ENCODE assay signal across 21 mouse cellular contexts in genomic region chr9:100473361-100473760, GRCm38 (mm10).
"Had no signal": no experiment of that assay in that cellular context is flagged by ENCODE, and none has a peak within 500 bp of the region (broad histone marks: within the 10 kb centered on the region; RNA-seq: fewer than 3 reads in every experiment).

No protein-coding gene starts in this region.

- H3K36me3 ChIP-seq: heart, embryonic 13.5 days; heart, embryonic 15.5 days; hindbrain, embryonic 12.5 days; intestine, embryonic 15.5 days; limb, embryonic 13.5 days; liver, embryonic 13.5 days; liver, embryonic 15.5 days had no signal

- H3K4me1 ChIP-seq: hindbrain, embryonic 12.5 days; liver, embryonic 13.5 days; liver, embryonic 15.5 days had no signal

- H3K9me3 ChIP-seq: heart, embryonic 15.5 days; intestine, embryonic 15.5 days; liver, embryonic 13.5 days had no signal

- H3K4me3 ChIP-seq: heart, adult 2 months; heart, embryonic 13.5 days; heart, embryonic 15.5 days; hindbrain, embryonic 10.5 days; hindbrain, embryonic 12.5 days; intestine, embryonic 15.5 days; layer of hippocampus, adult 2 months; left cerebral cortex, adult 2 months; limb, embryonic 13.5 days; limb, embryonic 15.5 days; liver, embryonic 13.5 days; liver, embryonic 15.5 days had no signal

- H3K27me3 ChIP-seq: heart, embryonic 13.5 days; heart, embryonic 15.5 days; hindbrain, embryonic 12.5 days; intestine, embryonic 15.5 days; limb, embryonic 13.5 days; limb, embryonic 15.5 days; liver, embryonic 13.5 days; liver, embryonic 15.5 days had no signal

- DNase-seq: gastrocnemius, postnatal 10 days; heart, adult 2 months; heart, postnatal 14 days; heart, postnatal 36 days; kidney, adult 18-20 months; kidney, postnatal 10 days; kidney, postnatal 25 days; kidney, postnatal 4 days; liver, embryonic 13.5 days; liver, postnatal 0 days had no signal

- H3K27ac ChIP-seq: heart, adult 2 months; heart, embryonic 13.5 days; heart, embryonic 15.5 days; hindbrain, embryonic 10.5 days; hindbrain, embryonic 12.5 days; hindbrain, embryonic 14.5 days; intestine, embryonic 15.5 days; layer of hippocampus, adult 2 months; left cerebral cortex, adult 2 months; limb, embryonic 13.5 days; limb, embryonic 15.5 days; liver, embryonic 13.5 days; liver, embryonic 15.5 days had no signal
